Mouse (Mus musculus): ENCODE data around the gene Fcgr3.

- no peak for TF ChIP-seq CTCF (IDR thresholded peaks at IDR 0.05; ENCODE audit: low read depth, low read length)
- TF ChIP-seq POLR2A (IDR thresholded peaks at IDR 0.05; ENCODE audit: extremely low read depth, insufficient read depth, low read length): no peak
Measured at GRCm38 (mm10) chr1:171057253-171057652, 7.5 kb downstream of the Fcgr3 start.
